Mouse (Mus musculus): ENCODE measurements around the gene Lpar3.

Lpar3 gene

DNA sequence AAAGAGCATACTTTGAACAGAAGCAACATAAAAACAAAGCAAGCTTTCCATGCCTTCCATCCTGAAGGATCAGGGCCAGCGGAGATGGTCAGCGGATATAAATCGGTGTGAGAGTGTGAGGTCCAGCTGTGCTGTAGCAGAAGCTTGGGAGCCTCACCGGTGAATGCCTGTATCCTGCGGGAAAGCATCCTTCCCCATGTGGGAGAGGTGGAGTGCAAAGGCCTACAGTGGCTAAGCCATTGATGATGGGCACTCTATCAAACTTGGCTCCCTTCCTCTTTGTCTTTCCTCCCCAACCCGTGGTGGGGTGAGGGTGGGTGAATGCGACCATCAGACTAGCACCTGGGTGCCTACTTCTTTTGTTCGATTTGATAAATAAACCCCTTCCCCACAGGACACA, 88.8 kb downstream of the Lpar3 start:
- no peak for DNase-seq (ENCODE audit: low spot score)

DNA sequence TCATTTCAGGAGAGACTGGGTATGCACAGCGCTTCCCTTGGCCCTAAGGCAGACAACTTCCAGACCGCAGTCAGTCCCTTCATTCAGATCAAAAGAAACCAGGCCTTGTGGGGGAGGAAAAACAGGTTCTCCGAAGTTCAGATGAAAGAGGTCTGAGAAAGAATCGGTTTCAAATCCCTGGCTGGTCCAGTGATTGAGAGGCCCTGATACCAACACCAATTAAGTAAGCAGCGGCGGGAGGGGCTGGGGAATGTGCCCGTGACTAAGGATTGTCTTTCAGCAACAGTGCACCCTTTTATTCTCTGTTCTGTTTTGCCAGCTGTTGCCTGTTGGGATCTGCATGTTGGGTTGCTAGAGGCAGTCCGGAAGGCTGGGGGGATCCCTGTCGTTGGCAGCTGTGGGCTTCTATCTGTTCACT, 90.4 kb downstream of the Lpar3 start:
- no peak for DNase-seq (ENCODE audit: low spot score)

DNA sequence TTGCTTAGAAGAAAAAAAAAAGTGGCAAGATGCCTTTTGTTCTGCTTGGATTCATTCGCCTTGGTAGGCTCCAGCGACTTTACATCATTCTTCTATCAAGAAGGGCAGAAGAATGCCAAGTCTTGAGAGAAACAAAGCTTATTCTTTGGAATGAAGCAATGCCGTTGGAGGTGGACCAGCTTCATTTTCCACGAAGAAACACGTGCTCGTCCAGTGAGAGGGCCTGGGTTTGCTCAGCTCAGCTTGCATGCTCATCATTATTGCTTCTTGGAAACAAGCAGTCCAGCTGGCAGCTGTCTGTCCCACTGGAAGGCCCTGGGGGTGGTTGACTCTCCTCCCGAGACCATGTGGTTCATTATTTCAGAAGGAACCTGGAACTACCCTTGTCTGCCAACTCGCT, 94.7 kb downstream of the Lpar3 start:
- no peak for DNase-seq (ENCODE audit: low spot score)

DNA sequence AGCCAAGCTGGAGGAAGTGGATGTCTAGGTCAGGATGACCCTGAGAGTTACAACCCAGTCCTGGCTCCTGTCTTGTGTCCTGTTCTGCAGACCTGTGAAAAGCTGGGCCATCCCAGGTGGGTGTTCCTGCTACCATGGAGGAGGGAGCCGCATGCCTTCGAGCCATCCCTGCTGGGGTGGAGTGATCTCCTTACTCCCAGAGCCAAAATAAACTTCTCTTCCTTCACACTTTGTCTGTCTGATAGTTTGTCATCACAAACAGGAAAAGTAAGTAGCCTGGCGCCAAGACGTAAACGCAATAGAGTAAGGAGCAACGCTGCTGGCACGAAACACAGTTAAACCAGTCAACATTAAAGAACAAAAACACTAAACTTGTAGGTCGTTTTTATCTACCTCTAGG, 95.5 kb downstream of the Lpar3 start:
- no peak for DNase-seq (ENCODE audit: low spot score)

DNA sequence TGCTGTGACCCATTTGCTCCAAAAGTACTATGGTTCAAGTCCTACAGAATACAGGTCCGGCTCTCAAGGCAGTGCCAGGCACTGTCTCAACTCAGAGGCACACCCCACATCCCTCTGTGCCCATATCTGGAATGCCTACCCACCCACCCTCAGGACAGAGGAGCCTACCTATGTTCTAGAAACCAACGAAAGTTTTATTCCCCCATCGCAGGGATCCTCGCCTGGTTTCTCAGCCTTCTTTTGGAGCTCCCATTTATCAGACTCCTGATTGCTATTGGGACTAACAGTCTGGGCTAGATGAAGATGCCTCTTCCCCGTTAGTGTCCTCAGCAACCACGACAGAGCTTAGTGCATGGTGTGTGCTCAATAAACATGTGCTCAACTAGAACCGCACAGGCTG, 96.6 kb downstream of the Lpar3 start:
- no peak for DNase-seq (ENCODE audit: low spot score)

DNA sequence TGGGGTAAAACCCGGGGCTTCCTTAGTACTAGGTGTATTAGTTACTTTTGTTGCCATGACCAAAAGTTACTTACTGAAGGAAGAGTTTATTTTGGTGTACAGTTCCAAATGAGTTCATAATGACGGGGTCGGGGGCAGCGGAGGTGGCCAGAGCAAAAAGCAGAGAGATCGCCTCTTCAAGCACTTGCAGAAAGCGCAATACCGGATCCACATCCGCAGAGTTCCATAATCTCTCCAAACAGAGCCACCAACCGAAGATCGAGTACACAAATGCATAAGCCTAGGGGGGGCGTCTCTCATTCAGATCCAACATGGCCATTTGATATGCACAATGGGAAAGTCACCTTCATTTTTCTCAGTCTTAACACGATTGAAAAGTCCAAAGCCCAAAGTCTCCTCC, 97.1 kb downstream of the Lpar3 start:
- no peak for DNase-seq (ENCODE audit: low spot score)

DNA sequence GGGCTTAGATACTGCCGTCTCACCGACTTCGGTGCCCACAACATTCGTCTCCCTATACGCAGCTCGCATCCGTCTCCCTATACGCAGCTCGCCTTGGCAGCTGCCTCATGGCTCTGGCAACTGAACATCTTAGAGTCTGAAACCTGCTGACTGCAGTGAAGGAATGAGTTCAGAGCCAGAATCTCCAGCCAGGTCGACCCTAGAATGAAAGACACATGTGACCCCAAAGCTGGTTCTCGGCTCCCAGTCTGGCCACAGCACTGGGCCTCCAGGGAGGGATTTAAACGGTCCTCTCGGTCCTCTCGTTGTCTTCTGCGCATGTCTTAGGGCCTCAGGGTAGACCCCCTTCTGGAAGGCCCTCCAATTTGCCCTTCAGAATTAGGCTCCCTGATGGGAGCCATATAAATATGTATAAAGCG, 97.8 kb downstream of the Lpar3 start:
- no peak for DNase-seq (ENCODE audit: low spot score)

DNA sequence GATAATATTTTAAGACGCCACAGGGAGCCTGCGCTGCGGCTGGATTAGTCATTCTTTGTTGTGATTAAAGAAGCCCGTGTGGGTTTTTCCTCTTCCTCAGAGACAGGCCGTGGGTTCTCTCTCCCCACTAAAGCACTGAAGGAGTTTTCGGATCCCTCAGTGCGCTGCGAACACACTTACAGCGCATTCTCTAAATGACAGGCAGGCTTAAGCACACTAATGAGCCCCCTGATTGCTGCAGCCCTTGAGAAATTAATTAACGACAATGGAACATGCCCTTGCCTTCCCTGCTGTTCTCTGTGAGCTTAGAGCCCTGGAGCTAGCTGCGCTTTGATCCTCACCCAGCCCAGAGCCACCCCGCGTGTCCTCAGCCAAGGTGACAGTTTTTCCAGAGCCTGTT, 98.2 kb downstream of the Lpar3 start:
- no peak for DNase-seq (ENCODE audit: low spot score)

DNA sequence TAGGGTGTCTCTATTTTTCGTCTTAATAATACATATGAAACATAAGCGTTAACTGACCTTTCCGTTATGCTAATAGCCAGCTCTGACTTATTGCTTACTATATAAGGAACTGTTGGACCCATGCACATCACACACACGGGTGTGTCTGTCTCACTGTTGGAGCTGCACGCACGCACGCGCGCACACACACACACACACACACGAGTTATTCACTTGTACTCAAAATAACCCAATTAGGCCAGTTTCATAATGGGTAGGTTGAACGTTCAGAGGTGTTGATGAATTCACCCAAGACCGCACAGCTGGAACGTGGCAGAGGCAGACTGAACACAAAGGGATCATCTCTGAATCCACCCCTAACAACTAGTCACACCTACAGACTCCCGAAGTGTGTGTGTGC, 98.7 kb downstream of the Lpar3 start:
- DNase-seq (ENCODE audit: low spot score), result no peak

DNA sequence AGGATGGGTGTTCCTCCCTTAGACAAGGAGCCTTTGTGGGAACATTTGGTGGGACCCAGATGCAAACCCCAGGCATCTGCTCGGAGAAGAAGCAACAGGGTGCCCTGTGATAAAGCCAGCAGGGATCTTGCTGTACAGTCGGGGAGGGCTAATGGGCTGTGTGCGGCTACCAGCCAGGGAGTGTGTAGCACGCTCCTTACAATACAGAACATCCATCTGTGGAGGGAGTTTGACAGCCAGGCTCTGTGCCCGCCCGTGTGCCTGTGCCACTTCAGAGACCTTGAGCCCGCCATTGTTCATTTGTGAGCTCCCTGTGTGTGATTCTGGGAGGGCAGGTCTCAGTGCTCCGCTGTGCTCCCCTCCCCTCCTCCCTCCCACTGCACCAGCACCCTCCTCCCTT, 104.2 kb downstream of the Lpar3 start:
- DNase-seq (ENCODE audit: low spot score), result peak; percentile 15

DNA sequence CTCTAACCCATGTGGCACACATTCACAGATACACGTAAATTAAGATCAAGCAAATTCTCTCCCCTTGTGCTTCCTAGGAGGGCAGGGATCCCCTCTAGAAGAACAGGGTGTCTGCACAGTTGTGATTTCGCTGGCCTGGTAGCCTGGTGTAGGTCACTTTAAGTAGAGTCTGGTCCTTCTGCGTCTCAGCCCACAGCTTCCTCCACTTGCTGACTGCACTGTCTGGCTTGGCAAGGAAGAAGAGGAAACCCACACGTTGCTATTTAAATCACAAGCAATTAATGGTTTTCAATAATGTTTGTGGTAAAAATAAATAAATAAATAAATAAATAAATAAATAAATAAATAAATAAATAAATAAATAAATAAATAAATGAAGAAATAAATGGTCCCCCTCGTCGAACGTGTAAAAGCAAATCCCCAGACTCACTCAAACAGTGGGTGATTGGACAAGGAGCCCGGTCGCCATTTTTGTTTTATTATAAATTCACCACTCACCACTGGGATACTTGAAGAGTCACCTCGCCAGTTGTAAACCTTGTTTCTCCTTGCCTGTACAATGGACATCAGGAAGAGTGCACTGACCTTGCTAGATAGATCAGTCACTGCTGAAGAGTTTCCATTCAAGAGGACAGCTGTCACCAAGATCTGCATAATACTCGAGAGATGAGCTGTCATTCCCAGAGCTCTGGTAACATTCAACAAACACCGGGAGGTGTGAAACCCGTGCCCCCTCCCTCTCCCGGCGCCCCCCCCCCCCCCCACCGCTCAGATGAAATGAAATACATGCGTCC, 106.2 kb downstream of the Lpar3 start:
- no peak for DNase-seq (ENCODE audit: low spot score)

DNA sequence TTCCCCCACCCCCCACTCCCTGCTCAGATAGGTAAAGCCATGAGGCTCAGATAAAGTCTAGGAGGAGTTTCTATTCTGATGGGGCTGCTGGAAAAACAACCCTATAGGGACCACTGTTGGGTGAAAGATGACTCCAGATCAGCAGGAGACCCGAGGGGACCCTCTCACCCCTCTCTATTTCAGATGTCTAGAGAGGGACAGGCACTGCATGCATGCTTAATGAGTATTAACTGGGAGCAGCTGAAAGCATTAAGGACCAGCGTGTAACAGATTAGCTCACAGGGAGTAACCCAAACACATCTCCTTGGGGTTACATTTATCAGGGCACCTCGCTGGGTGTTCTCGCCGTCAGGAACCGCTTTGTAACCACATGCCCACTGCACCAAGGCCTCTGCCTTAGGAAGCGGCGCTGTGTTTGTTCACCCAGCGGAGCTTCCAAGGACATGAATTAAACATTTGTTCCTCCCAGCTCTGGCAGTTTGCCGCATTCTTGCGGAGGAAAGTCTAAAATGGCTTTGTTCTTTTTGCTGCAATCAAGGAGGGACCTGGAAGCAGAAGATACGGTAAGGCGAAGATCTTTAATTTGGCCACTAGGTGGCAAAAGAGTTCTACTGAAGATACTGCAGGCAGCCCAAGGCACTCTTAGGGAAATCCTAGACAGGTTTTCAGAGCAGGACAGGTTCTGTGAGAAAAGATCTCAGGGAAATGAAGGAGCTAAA, 106.9 kb downstream of the Lpar3 start:
- peak; percentile 85 for DNase-seq (ENCODE audit: low spot score)

DNA sequence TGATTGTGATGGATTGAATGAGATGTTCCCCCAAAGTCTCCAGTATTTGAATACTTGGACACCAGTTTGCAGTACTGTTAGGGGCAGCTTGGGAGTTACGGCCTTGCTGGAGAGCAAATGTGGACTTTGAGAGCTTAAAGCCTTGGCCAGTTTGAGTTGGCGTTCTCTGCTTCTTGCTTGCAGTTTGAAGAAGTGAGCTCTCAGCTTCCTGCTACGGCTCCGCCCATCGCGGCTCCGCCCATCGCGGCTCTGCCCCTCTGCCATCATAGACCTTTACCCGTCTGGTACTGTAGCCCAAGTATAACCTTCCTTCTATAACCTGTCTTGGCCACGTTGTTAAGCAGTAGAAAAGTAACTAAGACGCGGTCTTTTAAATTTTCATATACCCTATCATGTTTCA, 108.0 kb downstream of the Lpar3 start:
- no peak for DNase-seq (ENCODE audit: low spot score)

DNA sequence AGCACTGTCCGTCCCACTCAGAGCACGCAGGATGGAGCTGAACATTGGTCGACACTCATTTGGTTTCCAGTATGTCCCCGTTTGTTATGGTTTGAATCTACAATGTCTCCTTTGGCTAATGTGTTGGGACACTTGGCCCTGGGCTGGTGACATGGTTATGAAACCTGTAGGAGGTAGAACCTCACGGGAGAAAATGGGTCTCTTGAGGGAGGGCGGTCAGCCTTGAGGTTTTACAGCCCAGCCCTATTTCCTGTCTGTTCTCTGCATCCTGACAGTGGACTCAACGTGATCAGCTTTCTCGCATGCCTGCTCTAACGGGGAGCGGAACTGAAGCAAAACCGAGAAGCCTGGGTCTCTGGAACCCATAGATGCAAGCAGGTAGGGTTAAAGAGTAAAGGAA, 111.1 kb downstream of the Lpar3 start:
- no peak for DNase-seq (ENCODE audit: low spot score)

DNA sequence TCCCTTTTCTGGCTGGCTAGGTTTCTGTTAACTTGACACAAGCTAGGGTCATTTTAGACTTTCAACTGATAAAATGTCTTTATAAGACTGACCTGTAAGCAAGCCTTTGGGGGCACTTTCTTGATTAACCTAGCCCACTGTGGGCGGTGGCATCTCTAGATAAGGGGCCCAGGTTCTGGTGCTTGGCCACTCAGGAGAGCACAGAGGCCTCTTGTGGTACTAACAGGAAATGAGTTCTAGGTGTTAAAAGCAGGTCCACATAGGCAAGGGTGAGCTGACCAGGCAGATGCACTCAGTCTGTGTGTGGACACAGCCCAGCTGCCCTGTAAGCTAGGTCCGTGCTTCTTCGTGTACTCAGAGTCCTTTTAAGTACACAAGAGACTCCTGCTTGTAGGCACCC, 112.5 kb downstream of the Lpar3 start:
- DNase-seq (ENCODE audit: low spot score), result no peak

DNA sequence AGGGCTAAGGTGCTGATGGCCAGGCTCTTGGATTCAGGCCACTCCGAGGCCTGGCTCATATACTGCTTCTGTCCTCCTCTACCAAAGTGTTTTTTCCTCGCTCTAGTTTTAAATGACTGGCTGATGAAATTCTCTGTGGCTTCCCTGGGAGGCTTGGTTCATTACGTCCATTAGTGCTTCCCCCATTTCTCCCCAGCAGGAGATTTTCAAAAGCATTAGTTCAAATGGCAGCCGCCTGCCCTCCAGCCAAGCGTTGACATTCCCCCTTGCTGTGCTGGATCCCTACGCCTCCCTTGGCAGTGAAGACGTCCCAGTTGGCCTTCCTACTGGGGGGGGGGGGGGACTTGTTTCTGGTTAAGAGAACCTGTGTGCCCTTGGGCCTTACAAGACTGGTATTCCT, 113.3 kb downstream of the Lpar3 start:
- no peak for DNase-seq (ENCODE audit: low spot score)
